Mouse (Mus musculus): ENCODE measurements around the gene Zp1. TPM values are rescaled to one million over a fixed set of nuclear protein-coding genes. Genes with fewer than 3 reads are reported as not detected.

The Zp1 gene
- 0.31 and 0.43 TPM in 2 replicates for polyA plus RNA-seq (2015; fragmentation: Nextera tagmentation; extraction: Ambion mirVana)

DNA sequence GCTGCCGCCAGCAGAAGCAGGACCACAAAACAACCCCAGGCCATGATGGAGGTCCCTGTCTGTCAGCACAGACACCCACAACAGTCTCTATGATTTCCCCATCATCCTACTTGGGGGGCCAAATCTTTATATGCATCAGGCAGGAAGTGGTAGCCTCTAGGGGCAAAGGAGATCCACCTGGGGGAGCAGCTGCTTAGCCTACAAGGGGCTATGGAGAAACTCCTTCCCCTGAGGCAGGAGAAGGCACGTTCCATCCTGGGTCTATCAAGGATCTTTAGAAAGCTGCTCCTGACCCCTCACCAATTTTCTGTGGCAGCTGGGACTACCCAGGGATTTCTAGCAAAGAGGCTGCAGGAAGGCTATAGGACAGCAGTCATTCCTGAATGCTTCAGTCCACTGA is at the start of gene Zp1:
Gene Zp1 (minus strand): TSS at position 101 of the 400 bp plus-strand sequence.

GRCm38 (mm10) chr19:10949112-10949511 is 28.7 kb upstream of the Zp1 start, which contains the start of gene Ccdc86:
Gene Ccdc86, minus strand, starts transcription at chr19:10949266.

GRCm38 (mm10) chr19:10937110-10937563 is 16.7 kb upstream of the Zp1 start, which contains the start of gene Ptgdr2:
Gene Ptgdr2, plus strand, starts transcription at chr19:10937160.

GRCm38 (mm10) chr19:10895016-10895528 is 25.4 kb downstream of the Zp1 start, which contains the start of gene Prpf19:
Gene Prpf19, plus strand, starts transcription at chr19:10895231.

GRCm38 (mm10) chr19:10881426-10882154 is 38.8 kb downstream of the Zp1 start, which contains the start of gene Tmem109:
Gene Tmem109, minus strand, starts transcription at chr19:10882001.

GRCm38 (mm10) chr19:10869886-10870527 is 50.4 kb downstream of the Zp1 start, which contains the start of gene Tmem132a:
Gene Tmem132a, minus strand, starts transcription at chr19:10869940.

Other genes with a start within 250 kb of the Zp1 start
- gene Pga5, start 242.6 kb downstream of the Zp1 start, polyA plus RNA-seq (2015; fragmentation: Nextera tagmentation; extraction: Ambion mirVana): 0.17 TPM in 1 of 2 replicates, not detected in the other
- gene Vps37c, start 231.9 kb downstream of the Zp1 start, polyA plus RNA-seq (2015; fragmentation: Nextera tagmentation; extraction: Ambion mirVana): 21.6 and 22.4 TPM in 2 replicates
- gene Cd5, start 181.6 kb downstream of the Zp1 start, polyA plus RNA-seq (2015; fragmentation: Nextera tagmentation; extraction: Ambion mirVana): 0.18 and 0.21 TPM in 2 replicates
- gene Cd6, start 90.6 kb downstream of the Zp1 start, polyA plus RNA-seq (2015; fragmentation: Nextera tagmentation; extraction: Ambion mirVana): 0.19 TPM in 1 of 2 replicates, not detected in the other
- gene Slc15a3, start 80.9 kb downstream of the Zp1 start, polyA plus RNA-seq (2015; fragmentation: Nextera tagmentation; extraction: Ambion mirVana): 0.49 and 0.53 TPM in 2 replicates
- 97.6 and 125 TPM in 2 replicates for gene Tmem132a, start 50.7 kb downstream of the Zp1 start, polyA plus RNA-seq (2015; fragmentation: Nextera tagmentation; extraction: Ambion mirVana)
- 44.0 and 44.3 TPM in 2 replicates for gene Tmem109, start 38.6 kb downstream of the Zp1 start, polyA plus RNA-seq (2015; fragmentation: Nextera tagmentation; extraction: Ambion mirVana)
- 37.5 and 53.7 TPM in 2 replicates for gene Prpf19, start 25.4 kb downstream of the Zp1 start, polyA plus RNA-seq (2015; fragmentation: Nextera tagmentation; extraction: Ambion mirVana)
- gene Ptgdr2, start 16.5 kb upstream of the Zp1 start, polyA plus RNA-seq (2015; fragmentation: Nextera tagmentation; extraction: Ambion mirVana): 0.11 and 0.18 TPM in 2 replicates
- gene Ccdc86, start 28.6 kb upstream of the Zp1 start, polyA plus RNA-seq (2015; fragmentation: Nextera tagmentation; extraction: Ambion mirVana): 12.8 and 13.1 TPM in 2 replicates
- gene Ms4a10, start 54.0 kb upstream of the Zp1 start, polyA plus RNA-seq (2015; fragmentation: Nextera tagmentation; extraction: Ambion mirVana): not detected in 2 replicates
- gene Ms4a15, start 72.6 kb upstream of the Zp1 start, polyA plus RNA-seq (2015; fragmentation: Nextera tagmentation; extraction: Ambion mirVana): not detected in 2 replicates
- gene Ms4a18, start 97.4 kb upstream of the Zp1 start, polyA plus RNA-seq (2015; fragmentation: Nextera tagmentation; extraction: Ambion mirVana): not detected in 2 replicates
- gene Ms4a8a, start 160.5 kb upstream of the Zp1 start, polyA plus RNA-seq (2015; fragmentation: Nextera tagmentation; extraction: Ambion mirVana): not detected in 2 replicates
- not detected in 2 replicates for gene 1700017D01Rik, start 210.2 kb upstream of the Zp1 start, polyA plus RNA-seq (2015; fragmentation: Nextera tagmentation; extraction: Ambion mirVana)
- not detected in 2 replicates for gene 1700025F22Rik, start 244.7 kb upstream of the Zp1 start, polyA plus RNA-seq (2015; fragmentation: Nextera tagmentation; extraction: Ambion mirVana)

Measured in neural tube, postnatal 0 days (tissue).